Comparison of ENCODE assay signal across 1 mouse cellular context in the genomic region with DNA sequence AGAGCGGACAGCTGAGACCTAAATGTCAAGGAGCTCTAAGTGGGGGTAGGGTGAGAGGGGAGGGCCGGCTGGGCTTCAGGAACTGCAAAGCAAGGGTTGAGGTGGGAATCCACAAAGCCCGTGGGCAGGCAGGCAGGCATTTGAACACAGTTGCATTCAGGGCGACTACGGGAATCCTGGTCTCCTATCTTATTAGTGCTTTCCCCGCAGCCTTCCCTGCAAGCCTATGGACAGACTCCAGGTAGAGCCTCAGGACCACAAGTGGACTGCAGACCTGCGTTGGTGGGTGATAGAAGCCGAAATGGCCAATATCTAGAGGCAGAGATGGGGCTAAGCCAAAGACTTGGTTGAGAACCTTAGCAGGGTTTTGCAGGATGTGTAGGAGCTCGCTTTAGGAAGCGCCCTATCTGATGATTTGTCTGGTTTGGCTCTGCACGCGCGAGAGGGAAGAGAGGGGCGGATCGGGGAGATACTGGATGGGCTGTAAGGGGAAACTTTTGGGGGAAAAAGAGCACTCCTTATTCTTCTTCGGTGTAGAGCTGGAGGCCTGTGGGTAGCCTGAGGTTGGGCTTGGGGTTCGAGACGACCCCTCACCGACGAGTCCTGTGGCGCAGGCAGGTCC.
TF ChIP-seq lines count a peak whose summit lies in the region.

No protein-coding gene starts in this region.

TF ChIP-seq in MEL, 35 proteins besides CTCF, POLR2A, EP300 and RAD21:
- TF ChIP-seq ZMIZ1 (IDR thresholded peaks at IDR 0.05; ENCODE audit: low read depth, low read length) (no peak; the same call in none of the 2 replicates), MYC (IDR thresholded peaks at IDR 0.05; ENCODE audit: low read depth, low read length) (no peak; the same call in 1 of the 2 replicates), RCOR1 (IDR thresholded peaks at IDR 0.05; ENCODE audit: low read depth, low read length) (no peak), TBP (IDR thresholded peaks at IDR 0.05; ENCODE audit: low read depth, low read length) (no peak), JUND (IDR thresholded peaks at IDR 0.05; ENCODE audit: low read depth, low read length) (no peak), E2F4 (IDR thresholded peaks at IDR 0.05; ENCODE audit: borderline replicate concordance, low read depth, low read length) (no peak), ETS1 (IDR thresholded peaks at IDR 0.05; ENCODE audit: low read depth, low read length) (peak; percentile 56; the same call in 1 of the 2 replicates), CHD1 (IDR thresholded peaks at IDR 0.05; ENCODE audit: low read depth, low read length) (no peak; the same call in 1 of the 2 replicates), KAT2A (conservative IDR thresholded peaks at IDR 0.05; ENCODE audit: low read depth, low read length) (no peak), TAL1 (IDR thresholded peaks at IDR 0.05; ENCODE audit: low read length) (no peak), SIN3A (IDR thresholded peaks at IDR 0.05; ENCODE audit: low read length) (peak; percentile 9; the same call in 1 of the 2 replicates), POLR2AphosphoS2 (IDR thresholded peaks at IDR 0.05; ENCODE audit: low read length) (no peak), ZNF384 (IDR thresholded peaks at IDR 0.05; ENCODE audit: low read depth, low read length) (no peak), UBTF (IDR thresholded peaks at IDR 0.05; ENCODE audit: borderline replicate concordance, insufficient read depth, low read depth, low read length) (no peak), ZKSCAN1 (IDR thresholded peaks at IDR 0.05; ENCODE audit: low read depth, low read length) (0 out of 2 replicates have a peak, but pooled peaks have one; percentile 29), BHLHE40 (IDR thresholded peaks at IDR 0.05; ENCODE audit: borderline replicate concordance, low read depth, low read length) (peak; percentile 80; the same call in 1 of the 2 replicates), MAFK (IDR thresholded peaks at IDR 0.05; ENCODE audit: borderline replicate concordance, low read depth, low read length) (no peak; the same call in 1 of the 2 replicates), NRF1 (IDR thresholded peaks at IDR 0.05; ENCODE audit: insufficient read depth, low read depth, low read length, poor library complexity, severe bottlenecking) (no peak; the same call in 1 of the 2 replicates), MXI1 (IDR thresholded peaks at IDR 0.05; ENCODE audit: low read depth, low read length) (peak; percentile 42), POLR2AphosphoS5 (IDR thresholded peaks at IDR 0.05; ENCODE audit: borderline replicate concordance, low read depth, low read length) (no peak), GABPA (IDR thresholded peaks at IDR 0.05; ENCODE audit: low read depth, low read length) (no peak), GATA1 (IDR thresholded peaks at IDR 0.05; ENCODE audit: low read depth, low read length) (peak; percentile 77), ELF1 (IDR thresholded peaks at IDR 0.05; ENCODE audit: low read depth, low read length) (no peak), CHD2 (IDR thresholded peaks at IDR 0.05; ENCODE audit: low read length) (no peak), MAZ (IDR thresholded peaks at IDR 0.05; ENCODE audit: low read depth, low read length) (no peak; the same call in 1 of the 2 replicates), NELFE (IDR thresholded peaks at IDR 0.05; ENCODE audit: low read depth, low read length) (peak; percentile 50; the same call in 1 of the 2 replicates), USF2 (IDR thresholded peaks at IDR 0.05; ENCODE audit: borderline replicate concordance in 1 of 2, insufficient read depth in 1 of 2, low read depth in 1 of 2, low read length in 2 of 2) (no peak), HCFC1 (IDR thresholded peaks at IDR 0.05; ENCODE audit: low read depth, low read length) (no peak), MEF2A (IDR thresholded peaks at IDR 0.05; ENCODE audit: extremely low read depth, insufficient replicate concordance, low read depth, low read length, poor library complexity, severe bottlenecking) (0 out of 2 replicates have a peak, but pooled peaks have one; percentile 19), TCF12 (IDR thresholded peaks at IDR 0.05; ENCODE audit: low read depth, low read length) (0 out of 2 replicates have a peak, but pooled peaks have one; percentile 28), MYB (IDR thresholded peaks at IDR 0.05; ENCODE audit: low read depth, low read length) (no peak)
